Mouse (Mus musculus): ENCODE data around the gene Chchd1. TPM values are rescaled to one million over a fixed set of nuclear protein-coding genes. Genes with fewer than 3 reads are reported as not detected.
A peak's percentile ranks its signal among the peaks of the same experiment; 100 is the strongest.

Chchd1 gene
- polyA plus RNA-seq, 1 experiment from 2014 or later: 150 TPM

- peak overlapping the region; percentile 92; the same call in 1 of the 2 replicates for H3K9ac ChIP-seq (ENCODE audit: low read depth, low read length)
These were observed 8.5 kb upstream of the Chchd1 start for GRCm38 (mm10) chr14:20694185-20694883.

GRCm38 (mm10) chr14:20694884-20695760, 7.7 kb upstream of the Chchd1 start, which contains the start of gene Fut11:
Gene Fut11 (plus strand): TSS chr14:20694968.
- ATAC-seq: peak; percentile 91
- peaks cover 38% of the 10 kb centered on the region for H3K36me3 ChIP-seq (ENCODE audit: control insufficient read depth, insufficient read depth)
- no peak for TF ChIP-seq CTCF (IDR thresholded peaks at IDR 0.05; ENCODE audit: low read depth)
- H3K9ac ChIP-seq (ENCODE audit: low read depth, low read length): peak within 1 kb of the TSS; percentile 92
- no peaks in the 10 kb centered on the region for H3K9me3 ChIP-seq (ENCODE audit: control insufficient read depth)
- under 1% methylated on average over 111 of the region's 111 CpGs for WGBS
- H3K27ac ChIP-seq (ENCODE audit: low read depth, low read length): peak within 1 kb of the TSS; percentile 96
- H3K4me1 ChIP-seq (replicated peaks; ENCODE audit: control insufficient read depth, insufficient read depth, low read length): peaks cover 6% of the 10 kb centered on the region; the same call in 1 of the 2 replicates
- peak within 1 kb of the TSS; percentile 91 for H3K4me3 ChIP-seq (ENCODE audit: low read depth, low read length)
- H3K27me3 ChIP-seq (replicated peaks; ENCODE audit: control insufficient read depth, insufficient read depth, low read length): no peaks in the 10 kb centered on the region
- peak within 1 kb of the TSS; percentile 89 for H3K4me2 ChIP-seq (replicated peaks; ENCODE audit: low read depth)

More at GRCm38 (mm10) chr14:20694185-20694883, 8.5 kb upstream of the Chchd1 start:
- peak overlapping the region; percentile 91 for H3K4me3 ChIP-seq (ENCODE audit: low read depth, low read length)
- peaks cover 6% of the 10 kb centered on the region; the same call in 1 of the 2 replicates for H3K4me1 ChIP-seq (replicated peaks; ENCODE audit: control insufficient read depth, insufficient read depth, low read length)
- peaks cover 46% of the 10 kb centered on the region for H3K36me3 ChIP-seq (ENCODE audit: control insufficient read depth, insufficient read depth)
- no peak; the same call in 1 of the 2 replicates for ATAC-seq
- peak overlapping the region; percentile 89 for H3K4me2 ChIP-seq (replicated peaks; ENCODE audit: low read depth)
- H3K27ac ChIP-seq (ENCODE audit: low read depth, low read length): peak overlapping the region; percentile 96
- H3K9me3 ChIP-seq (ENCODE audit: control insufficient read depth): no peaks in the 10 kb centered on the region
- TF ChIP-seq CTCF (IDR thresholded peaks at IDR 0.05; ENCODE audit: low read depth): no peak
- H3K27me3 ChIP-seq (replicated peaks; ENCODE audit: control insufficient read depth, insufficient read depth, low read length): no peaks in the 10 kb centered on the region
- WGBS: 42% methylated on average over 13 of the region's 13 CpGs

GRCm38 (mm10) chr14:20695761-20696520, 6.9 kb upstream of the Chchd1 start:
- Histone ChIP-seq H3K4me2 (replicated peaks; ENCODE audit: low read depth) (peak overlapping the region; percentile 89), H3K4me3 (ENCODE audit: low read depth, low read length) (peak overlapping the region; percentile 91), H3K9me3 (ENCODE audit: control insufficient read depth) (no peaks in the 10 kb centered on the region), H3K4me1 (replicated peaks; ENCODE audit: control insufficient read depth, insufficient read depth, low read length) (peaks cover 6% of the 10 kb centered on the region; the same call in 1 of the 2 replicates), H3K36me3 (ENCODE audit: control insufficient read depth, insufficient read depth) (peaks cover 31% of the 10 kb centered on the region), H3K27me3 (replicated peaks; ENCODE audit: control insufficient read depth, insufficient read depth, low read length) (no peaks in the 10 kb centered on the region), H3K27ac (ENCODE audit: low read depth, low read length) (peak overlapping the region; percentile 96), H3K9ac (ENCODE audit: low read depth, low read length) (peak overlapping the region; percentile 92)
- no peak for TF ChIP-seq CTCF (IDR thresholded peaks at IDR 0.05; ENCODE audit: low read depth)
- WGBS: 10% methylated on average over 27 of the region's 27 CpGs
- ATAC-seq: no peak

GRCm38 (mm10) chr14:20696986-20697385, 5.8 kb upstream of the Chchd1 start:
- Histone ChIP-seq H3K4me3 (ENCODE audit: low read depth, low read length) (no peak overlapping the region), H3K27ac (ENCODE audit: low read depth, low read length) (no peak overlapping the region), H3K27me3 (replicated peaks; ENCODE audit: control insufficient read depth, insufficient read depth, low read length) (no peaks in the 10 kb centered on the region), H3K36me3 (ENCODE audit: control insufficient read depth, insufficient read depth) (peaks cover 21% of the 10 kb centered on the region), H3K4me1 (replicated peaks; ENCODE audit: control insufficient read depth, insufficient read depth, low read length) (peaks cover 6% of the 10 kb centered on the region; the same call in 1 of the 2 replicates), H3K9ac (ENCODE audit: low read depth, low read length) (no peak overlapping the region), H3K4me2 (replicated peaks; ENCODE audit: low read depth) (peak overlapping the region; percentile 89; the same call in 1 of the 2 replicates), H3K9me3 (ENCODE audit: control insufficient read depth) (no peaks in the 10 kb centered on the region)
- no peak for ATAC-seq
- WGBS: 27% methylated on average over 1 of the region's 1 CpGs
- TF ChIP-seq CTCF (IDR thresholded peaks at IDR 0.05; ENCODE audit: low read depth): peak; percentile 80

GRCm38 (mm10) chr14:20698515-20698914, 4.3 kb upstream of the Chchd1 start:
- Histone ChIP-seq H3K4me2 (replicated peaks; ENCODE audit: low read depth) (no peak overlapping the region), H3K9ac (ENCODE audit: low read depth, low read length) (no peak overlapping the region), H3K27ac (ENCODE audit: low read depth, low read length) (no peak overlapping the region), H3K9me3 (ENCODE audit: control insufficient read depth) (no peaks in the 10 kb centered on the region), H3K4me3 (ENCODE audit: low read depth, low read length) (no peak overlapping the region), H3K36me3 (ENCODE audit: control insufficient read depth, insufficient read depth) (peaks cover 6% of the 10 kb centered on the region), H3K4me1 (replicated peaks; ENCODE audit: control insufficient read depth, insufficient read depth, low read length) (peaks cover 7% of the 10 kb centered on the region; the same call in 1 of the 2 replicates), H3K27me3 (replicated peaks; ENCODE audit: control insufficient read depth, insufficient read depth, low read length) (no peaks in the 10 kb centered on the region)
- 75% methylated on average over 2 of the region's 2 CpGs for WGBS
- no peak for TF ChIP-seq CTCF (IDR thresholded peaks at IDR 0.05; ENCODE audit: low read depth)
- no peak for ATAC-seq

Measured in intestine, postnatal 0 days (tissue).